Mouse (Mus musculus) thymus, postnatal 36 days (tissue): ENCODE results near the gene Tpm3.
"Not testable (repeated sequence)": the region's sequence is repeated elsewhere in the genome, so short reads cannot be mapped to it uniquely, and the experiment has no call there.

Source experiments
- DNase-seq, 2 experiments: peaks; one replicate each; pipeline ENCODE4 v3.0.0; 2022; ENCODE audit warnings: mixed read lengths in 2 of 2

Tpm3 gene

GRCm38 (mm10) chr3:90084790-90085189 is 12.3 kb downstream of the Tpm3 start:
- DNase-seq: no peak

DNA sequence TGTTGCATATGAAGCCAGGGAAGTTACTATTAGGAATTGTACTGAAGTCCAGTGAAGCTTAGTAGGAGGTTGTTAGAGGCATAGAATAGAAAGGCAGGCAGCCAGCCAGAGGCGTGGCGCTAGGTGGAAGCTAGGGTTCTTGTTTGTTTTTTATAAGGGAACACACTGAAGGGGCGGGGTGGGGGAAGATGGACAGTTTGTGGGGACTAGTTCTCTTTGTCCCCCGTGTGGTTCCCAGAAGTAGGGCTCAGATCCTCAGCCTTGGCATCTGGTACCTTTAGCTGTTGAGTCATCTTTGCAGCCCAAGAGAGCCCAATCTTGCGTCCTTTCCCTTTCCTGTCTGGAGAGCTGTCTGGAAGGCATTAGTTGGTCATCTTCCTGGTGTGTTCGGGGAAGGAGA is 12.8 kb downstream of the Tpm3 start:
- no peak for DNase-seq

- DNase-seq: no peak
Measured at GRCm38 (mm10) chr3:90086068-90086467, 13.6 kb downstream of the Tpm3 start.

DNA sequence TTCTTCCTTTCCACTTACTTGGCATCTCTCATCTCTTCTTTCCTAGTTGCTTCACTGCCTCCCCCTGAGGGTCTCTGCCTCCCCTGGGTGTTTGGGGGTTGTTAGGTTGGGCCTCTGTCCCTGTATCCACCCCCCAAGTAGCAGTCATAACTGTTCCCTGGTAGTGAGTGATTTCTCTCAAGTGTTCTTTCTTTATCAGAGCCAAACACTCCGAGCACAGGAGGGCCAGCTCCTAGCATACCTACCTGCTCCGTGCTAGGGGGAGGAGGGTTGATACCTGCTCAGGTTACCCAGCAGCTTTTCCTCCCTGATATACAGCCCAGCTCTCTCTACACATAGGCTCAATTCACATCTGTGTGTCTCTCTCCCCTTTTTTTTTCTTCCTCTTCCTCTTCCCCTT is 16.2 kb downstream of the Tpm3 start:
- DNase-seq: no peak

DNA sequence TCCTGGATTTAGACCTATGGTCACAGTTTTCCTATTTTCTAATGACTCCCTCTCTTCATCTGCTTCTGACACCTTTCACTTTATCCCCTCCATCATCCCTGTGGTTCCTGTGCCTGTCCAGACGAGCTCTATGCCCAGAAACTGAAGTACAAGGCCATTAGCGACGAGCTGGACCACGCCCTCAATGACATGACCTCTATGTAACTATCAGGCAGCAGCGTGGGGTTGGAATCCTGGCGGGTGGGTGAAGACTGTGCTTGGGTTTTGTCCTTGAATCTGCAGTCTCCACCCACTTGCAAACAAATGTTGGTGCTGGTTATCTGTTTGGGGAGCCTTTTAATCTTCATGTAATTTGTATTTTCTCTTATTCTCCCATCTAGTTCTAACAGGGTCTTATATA is 18.4 kb downstream of the Tpm3 start:
- no peak for DNase-seq

GRCm38 (mm10) chr3:90094453-90094852 is 22.0 kb downstream of the Tpm3 start:
- DNase-seq: no peak

- no peak for DNase-seq
Measured at GRCm38 (mm10) chr3:90097928-90098327, 25.5 kb downstream of the Tpm3 start.

- no peak for DNase-seq
Measured at GRCm38 (mm10) chr3:90101010-90101409, 28.6 kb downstream of the Tpm3 start.

- DNase-seq: no peak
Measured at GRCm38 (mm10) chr3:90101673-90102072, 29.2 kb downstream of the Tpm3 start.

DNA sequence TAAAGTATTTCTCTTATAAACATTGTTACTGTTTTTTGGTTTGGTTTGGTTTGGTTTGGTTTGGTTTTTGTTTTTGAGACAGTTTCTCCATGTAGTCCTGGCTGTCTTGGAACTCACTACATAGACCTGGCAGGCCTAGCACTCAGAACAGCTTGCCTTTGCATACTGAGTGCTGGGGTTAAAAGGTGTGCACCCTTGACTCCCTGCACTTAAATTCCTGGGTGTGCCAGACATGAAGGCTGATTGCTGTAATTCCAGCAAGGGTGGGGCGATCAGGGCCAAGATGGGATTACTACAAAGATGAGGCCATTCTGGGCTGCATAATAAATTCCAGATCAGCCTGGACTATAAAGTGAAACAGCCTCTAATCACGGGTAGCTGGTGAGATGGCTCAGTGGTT is 29.8 kb downstream of the Tpm3 start:
- DNase-seq: no peak

DNA sequence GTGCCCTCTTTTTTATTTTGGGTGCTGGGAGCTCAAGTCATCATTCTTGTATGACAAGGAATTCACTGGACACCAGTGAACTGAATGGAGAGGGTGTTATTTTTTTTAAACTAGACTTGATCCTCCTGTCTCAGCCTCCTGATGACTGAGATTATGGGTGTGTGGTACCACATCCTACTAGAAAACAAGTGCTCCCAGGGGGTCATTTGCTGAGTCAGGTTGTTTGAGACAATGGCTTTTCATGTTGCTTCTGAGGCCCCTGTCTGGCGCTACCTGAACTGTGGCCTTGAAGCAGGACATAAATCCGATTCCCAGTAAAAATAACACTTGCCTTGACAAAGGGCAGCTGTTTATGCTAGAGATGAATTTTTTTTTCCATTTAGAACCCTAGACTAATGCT is 30.7 kb downstream of the Tpm3 start:
- no peak for DNase-seq

GRCm38 (mm10) chr3:90103938-90104337 is 31.5 kb downstream of the Tpm3 start, which contains the start of gene Nup210l:
Nup210l (plus strand) TSS chr3:90104132.
- DNase-seq: no peak

DNA sequence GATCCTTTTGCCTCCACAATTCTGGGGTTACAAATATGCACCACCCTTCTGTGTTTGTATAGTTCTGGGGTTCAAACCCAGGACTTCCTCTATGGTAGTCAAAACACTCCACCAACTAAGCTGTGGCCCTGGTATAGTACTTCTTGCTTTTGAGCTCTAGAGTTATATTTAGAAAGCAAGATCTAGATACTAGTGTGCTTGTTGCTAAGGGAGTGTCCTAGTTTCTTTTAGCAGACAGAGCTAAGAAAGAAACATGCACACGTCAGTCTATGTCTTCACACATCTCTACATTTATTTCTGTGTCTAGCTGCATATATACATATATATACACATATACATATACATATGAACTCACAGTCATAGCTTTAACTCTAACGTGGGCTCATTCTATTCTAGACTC is 39.3 kb downstream of the Tpm3 start:
- DNase-seq: no peak

DNA sequence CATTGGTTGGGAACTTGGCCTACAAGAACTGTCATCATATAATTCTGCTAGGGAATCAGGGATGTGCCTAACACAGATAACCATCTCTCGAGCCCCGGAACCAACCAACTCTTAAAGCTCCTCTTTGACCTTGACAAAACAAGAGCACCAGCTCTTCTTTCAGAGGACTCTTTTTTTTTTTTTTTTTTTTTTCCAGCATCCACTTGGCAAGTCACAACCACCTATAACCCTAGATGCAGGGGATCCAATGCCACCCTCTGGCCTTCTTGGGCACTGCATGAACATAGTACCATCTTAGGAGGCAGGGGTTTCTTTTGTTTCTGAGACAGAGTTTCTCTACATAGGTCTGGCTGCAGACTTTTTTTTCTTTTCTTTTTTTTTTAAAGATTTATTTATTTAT is 41.9 kb downstream of the Tpm3 start:
- DNase-seq: peak; percentile 15 to 29

- DNase-seq: no peak
Measured at GRCm38 (mm10) chr3:90115526-90115925, 43.1 kb downstream of the Tpm3 start.

- DNase-seq: no peak
Measured at GRCm38 (mm10) chr3:90118132-90118790, 45.8 kb downstream of the Tpm3 start.

DNA sequence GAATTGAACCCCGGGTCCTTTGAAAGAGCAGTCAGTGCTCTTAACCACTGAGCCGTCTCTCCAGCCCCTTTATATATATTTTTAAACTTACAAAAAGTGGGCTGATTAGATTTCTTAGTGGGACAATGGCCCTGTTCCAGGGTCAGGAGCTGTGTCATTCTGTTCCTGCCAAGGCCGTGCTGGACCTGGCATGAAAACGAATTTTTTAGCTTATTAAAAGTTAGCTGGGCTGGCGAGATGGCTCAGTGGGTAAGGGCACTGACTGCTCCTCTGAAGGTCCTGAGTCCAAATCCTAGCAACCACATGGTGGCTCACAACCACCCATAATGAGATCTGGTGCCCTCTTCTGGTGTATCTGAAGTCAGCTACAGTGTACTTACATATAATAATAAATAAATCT is 49.6 kb downstream of the Tpm3 start:
- DNase-seq: not testable (repeated sequence)

GRCm38 (mm10) chr3:90125710-90126109 is 53.3 kb downstream of the Tpm3 start:
- no peak for DNase-seq

DNA sequence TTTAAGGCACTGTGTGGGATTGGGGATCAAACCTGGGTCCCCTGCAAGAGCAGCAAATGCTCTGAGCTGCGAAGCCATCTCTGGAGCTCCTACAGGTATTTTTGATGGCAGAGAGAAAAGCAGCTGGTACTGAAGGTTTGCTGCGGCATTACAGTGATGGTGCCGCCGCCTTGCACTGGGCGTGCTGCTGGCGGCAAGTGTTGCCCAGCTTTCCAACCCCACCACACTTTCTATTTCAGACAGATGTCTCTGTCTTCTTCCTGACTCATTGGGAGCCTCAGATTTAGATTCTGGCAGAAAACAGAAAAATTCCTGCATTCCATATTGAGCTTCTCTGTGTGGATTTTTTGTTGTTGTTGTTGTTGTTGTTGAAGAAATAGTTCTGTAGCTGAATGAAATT is 55.4 kb downstream of the Tpm3 start:
- DNase-seq: no peak

DNA sequence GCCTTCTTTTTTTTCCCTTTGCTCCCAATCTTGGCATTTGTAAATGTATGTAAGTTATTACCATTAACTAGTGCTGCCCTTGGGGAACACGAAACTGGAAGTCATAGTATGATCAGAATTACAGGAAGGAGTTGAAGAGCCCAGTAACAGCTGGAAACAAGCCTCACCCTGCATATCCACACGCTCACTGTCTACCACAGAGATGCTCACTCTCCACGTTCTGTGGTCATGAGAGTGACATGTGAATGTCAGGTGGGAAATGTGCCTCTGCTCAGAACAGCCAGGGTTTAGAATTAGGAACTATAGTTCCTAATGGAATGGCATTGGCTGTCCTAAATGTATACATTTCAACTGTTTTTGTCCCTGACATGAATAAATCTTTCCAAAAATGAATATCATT is 60.3 kb downstream of the Tpm3 start:
- no peak for DNase-seq

DNA sequence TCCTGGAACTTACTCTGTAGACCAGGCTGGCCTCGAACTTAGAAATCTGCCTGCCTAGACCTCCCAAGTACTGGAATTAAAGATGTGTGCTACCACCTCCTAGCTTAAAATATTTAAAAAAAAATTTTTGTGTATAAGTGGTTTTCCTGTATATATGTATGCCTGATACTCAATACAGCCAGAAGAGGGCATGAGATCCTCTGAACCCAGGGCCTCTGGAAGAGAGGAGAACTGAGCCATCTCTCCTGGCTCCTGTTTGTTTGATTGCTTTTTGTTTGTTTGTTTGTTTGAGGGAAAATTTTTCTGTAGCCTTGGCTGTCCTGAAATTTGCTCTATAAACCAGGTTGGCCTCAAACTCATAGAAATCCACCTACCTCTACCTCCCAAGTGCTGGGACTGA is 60.9 kb downstream of the Tpm3 start:
- no peak for DNase-seq

DNA sequence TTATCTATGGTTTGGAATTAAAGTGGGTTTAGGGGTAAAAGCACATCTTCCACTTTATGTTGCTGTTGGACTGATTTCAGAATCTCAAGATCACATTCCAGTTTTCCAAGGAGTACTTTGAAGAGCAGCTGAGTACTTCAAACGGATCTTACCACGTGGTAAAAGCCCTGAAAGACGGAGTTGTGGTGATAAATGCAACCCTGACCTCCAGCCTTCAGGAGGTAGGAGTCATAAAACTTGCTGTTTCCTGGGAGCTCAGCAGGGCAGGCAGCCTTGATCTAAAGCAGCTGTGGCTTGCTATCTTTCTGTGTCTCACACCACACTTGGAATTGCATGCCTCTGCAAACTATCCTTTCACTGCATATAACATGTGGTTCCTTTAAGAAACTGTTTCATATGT is 62.0 kb downstream of the Tpm3 start:
- DNase-seq: no peak

DNA sequence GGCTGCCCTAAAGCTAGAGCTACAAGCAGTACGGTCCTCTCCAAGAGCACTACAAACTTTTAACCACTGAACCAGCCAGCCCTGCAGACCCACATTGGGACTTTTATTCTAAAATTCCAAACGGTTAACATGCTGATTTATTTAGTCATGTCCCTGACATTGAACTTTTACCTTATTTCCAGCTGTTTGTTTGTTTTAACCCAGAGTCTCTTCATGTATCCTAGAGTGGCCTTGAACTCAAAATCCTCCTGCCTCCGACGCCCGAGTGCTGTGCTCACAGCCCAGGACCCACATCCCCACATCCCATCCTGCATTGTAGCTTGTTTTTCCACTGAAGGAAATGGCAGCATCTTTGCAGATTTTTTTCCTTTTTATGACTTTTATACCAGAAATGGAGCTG is 62.5 kb downstream of the Tpm3 start:
- no peak for DNase-seq

DNA sequence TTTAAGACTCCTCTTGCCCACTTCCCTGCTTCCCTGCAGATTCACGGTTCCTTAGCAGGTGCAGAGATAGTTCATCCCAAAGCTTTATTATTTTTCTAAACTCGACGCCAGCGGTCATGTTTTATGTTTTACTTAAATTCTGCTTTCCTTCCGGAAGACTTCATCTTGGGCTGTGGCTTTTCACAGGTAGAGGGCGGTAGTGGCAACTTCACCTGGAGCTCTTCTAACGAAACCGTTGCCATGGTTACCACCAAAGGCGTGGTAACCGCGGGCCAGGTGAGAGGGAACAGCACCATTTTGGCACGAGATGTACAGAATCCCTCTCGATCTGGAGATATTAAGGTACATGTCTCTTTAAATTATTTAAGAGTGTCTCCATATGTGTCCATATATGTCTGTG is 64.2 kb downstream of the Tpm3 start:
- DNase-seq: peak; percentile 4 to 25

DNA sequence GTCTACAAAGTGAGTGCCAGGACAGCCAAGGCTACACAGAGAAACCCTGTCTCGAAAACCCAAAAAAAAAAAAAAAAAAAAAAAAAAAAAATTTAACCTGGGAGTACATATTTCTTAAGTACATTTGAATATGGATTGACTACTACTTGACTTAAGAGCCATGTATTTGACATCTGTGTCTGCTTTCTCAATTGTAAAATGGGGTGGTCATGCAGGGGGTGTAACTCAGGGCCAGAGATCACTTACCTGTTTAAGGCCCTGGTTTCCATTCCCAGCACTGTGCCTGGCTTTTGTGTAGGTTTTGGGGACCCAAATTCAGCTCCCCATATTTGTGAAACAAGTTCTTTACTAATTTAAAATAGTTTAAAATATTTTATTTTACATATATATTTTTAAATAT is 65.2 kb downstream of the Tpm3 start:
- DNase-seq: no peak

- no peak for DNase-seq
Measured at GRCm38 (mm10) chr3:90139962-90140361, 67.5 kb downstream of the Tpm3 start.
